Mouse (Mus musculus) olfactory bulb, adult 2 months (tissue): ENCODE results near the gene Fam189b.

Experiments used
- CTCF ChIP-seq: fragments of 200-500 bp; IDR thresholded peaks from 2 replicates; pipeline ENCODE4 v1.5.1; 2012; ENCODE audit warnings: low read depth, mild to moderate bottlenecking, low read length, moderate library complexity; ENCODE audit not compliant: insufficient read depth
- POLR2A ChIP-seq: fragments of 200-500 bp; IDR thresholded peaks from 2 replicates; pipeline ENCODE4 v1.6.1; 2012; ENCODE audit warnings: mild to moderate bottlenecking, low read depth, low read length, moderate library complexity; ENCODE audit not compliant: insufficient read depth

- no peak for TF ChIP-seq CTCF
- TF ChIP-seq POLR2A: no peak
These were observed 16.0 kb upstream of the Fam189b start for GRCm38 (mm10) chr3:89166945-89167344.
